Mouse (Mus musculus): ENCODE measurements around the gene Bcat1.

- no peak for TF ChIP-seq POLR2A (IDR thresholded peaks at IDR 0.05; ENCODE audit: insufficient read length, low read depth)
- no peak for TF ChIP-seq MAX (IDR thresholded peaks at IDR 0.05; ENCODE audit: low read depth)
- no peak for TF ChIP-seq E2F4 (IDR thresholded peaks at IDR 0.05; ENCODE audit: insufficient read depth)
- no peak for TF ChIP-seq MYOG (IDR thresholded peaks at IDR 0.05; ENCODE audit: control insufficient read depth in 1 of 3, insufficient read depth in 1 of 3, insufficient read length in 2 of 3, low read depth in 2 of 3)
- TF ChIP-seq USF1 (IDR thresholded peaks at IDR 0.05; ENCODE audit: low read depth) = no peak
These were observed 39.6 kb upstream of the Bcat1 start, which contains the start of gene Lrmp for GRCm38 (mm10) chr6:145115476-145116097.

Data from myocyte (in vitro differentiated cells).